Mouse (Mus musculus): ENCODE results near the gene Gpsm3.
A peak's percentile ranks its signal among the peaks of the same experiment; 100 is the strongest.

Gene Gpsm3

GRCm38 (mm10) chr17:34631647-34632046 lies 42.0 kb downstream of the Gpsm3 start:
- DNase-seq = no peak

GRCm38 (mm10) chr17:34632261-34632691 lies 42.7 kb downstream of the Gpsm3 start:
- peak; percentile 94 for DNase-seq

GRCm38 (mm10) chr17:34635671-34636070 lies 46.1 kb downstream of the Gpsm3 start:
- no peak for DNase-seq

GRCm38 (mm10) chr17:34637459-34637858 lies 47.9 kb downstream of the Gpsm3 start:
- no peak for DNase-seq

- no peak for DNase-seq
These were observed 50.1 kb downstream of the Gpsm3 start for GRCm38 (mm10) chr17:34639461-34640255.

- peak; percentile 86 for DNase-seq
These were observed 51.4 kb downstream of the Gpsm3 start for GRCm38 (mm10) chr17:34640778-34641601.
